In the genomic region with DNA sequence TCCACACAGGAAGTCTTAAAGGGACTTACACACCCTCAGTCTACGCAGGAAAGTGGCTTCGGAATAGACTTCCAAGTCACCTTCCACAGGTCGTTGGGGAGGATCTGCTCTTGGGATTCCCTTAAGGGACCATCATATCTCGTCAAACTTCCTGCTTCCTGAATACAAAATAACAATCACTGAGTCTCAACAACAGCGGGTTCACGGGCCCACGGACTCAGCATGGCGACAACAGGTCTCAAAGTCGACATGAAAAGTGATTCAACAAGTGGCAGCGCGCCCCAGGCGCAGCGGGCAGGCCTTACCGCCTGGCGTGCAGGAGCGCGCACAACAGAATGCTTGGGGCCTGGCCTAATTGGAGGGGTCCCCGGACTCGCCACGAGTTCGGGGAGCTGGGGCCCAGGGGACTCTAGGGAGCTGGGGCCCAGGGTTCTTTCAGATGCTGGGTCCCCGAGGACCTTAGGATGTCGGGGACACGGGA, we compare ENCODE assay signal across 7 mouse cellular contexts. TPM values are rescaled to one million over a fixed set of nuclear protein-coding genes. Genes with fewer than 3 reads are reported as not detected.
DNase-seq lines count a peak whose midpoint lies in the region; ATAC-seq and TF ChIP-seq lines count a peak whose summit lies in the region.

No protein-coding gene starts in this region.

- H3K36me3 ChIP-seq in E14TG2a.4 (ENCODE audit: insufficient read depth, low read length) = peaks cover 26% of the 10 kb centered on the region
- no peaks in the 10 kb centered on the region; the same call in 1 of the 2 replicates for H3K36me3 ChIP-seq in embryonic facial prominence, embryonic 13.5 days
- H3K36me3 ChIP-seq in heart, embryonic 12.5 days = no peaks in the 10 kb centered on the region
- no peaks in the 10 kb centered on the region for H3K36me3 ChIP-seq in kidney, postnatal 0 days (ENCODE audit: insufficient read depth, low read length)
- no peaks in the 10 kb centered on the region for H3K36me3 ChIP-seq in lung, embryonic 15.5 days

- no peak for TF ChIP-seq CTCF in E14TG2a.4 (conservative IDR thresholded peaks at IDR 0.05; ENCODE audit: low read length)
- TF ChIP-seq CTCF in kidney, postnatal 0 days (IDR thresholded peaks at IDR 0.05; ENCODE audit: low read depth) = no peak

- WGBS in embryonic facial prominence, embryonic 13.5 days = under 1% methylated on average over 24 of the region's 24 CpGs
- under 1% methylated on average over 24 of the region's 24 CpGs for WGBS in heart, embryonic 12.5 days
- WGBS in kidney, postnatal 0 days = 0% methylated on average over 24 of the region's 24 CpGs
- under 1% methylated on average over 24 of the region's 24 CpGs for WGBS in lung, embryonic 15.5 days

- H3K4me3 ChIP-seq in E14TG2a.4 (replicated peaks; ENCODE audit: low read length) = peak overlapping the region; percentile 95
- peak overlapping the region; percentile 66 for H3K4me3 ChIP-seq in embryonic facial prominence, embryonic 13.5 days
- peak overlapping the region; percentile 64 for H3K4me3 ChIP-seq in heart, embryonic 12.5 days
- peak overlapping the region; percentile 86 for H3K4me3 ChIP-seq in kidney, postnatal 0 days (replicated peaks; ENCODE audit: low read depth, low read length)
- peak overlapping the region; percentile 92 for H3K4me3 ChIP-seq in lung, embryonic 15.5 days

- no peak for ATAC-seq in embryonic facial prominence, embryonic 13.5 days (ENCODE audit: insufficient number of reproducible peaks, insufficient read depth, low FRiP score, low TSS enrichment, low read depth)
- no peak for ATAC-seq in heart, embryonic 12.5 days (ENCODE audit: insufficient number of reproducible peaks, low FRiP score)
- ATAC-seq in kidney, postnatal 0 days (replicated peaks; ENCODE audit: low FRiP score, low read depth) = no peak; the same call in 1 of the 2 replicates
- ATAC-seq in lung, embryonic 15.5 days (ENCODE audit: borderline replicate concordance, extremely low read depth, low FRiP score, low TSS enrichment) = peak; percentile 31; the same call in 1 of the 2 replicates

- DNase-seq in T-cell, adult 2 months (ENCODE audit: low spot score) = peak; percentile 73
- DNase-seq in kidney, postnatal 0 days (ENCODE audit: low spot score) = peak; percentile 49
- DNase-seq in ovary, postnatal 14 days (ENCODE audit: low spot score) = peak; percentile 36

- H3K9me3 ChIP-seq in E14TG2a.4 (ENCODE audit: low read length) = no peaks in the 10 kb centered on the region
- H3K9me3 ChIP-seq in embryonic facial prominence, embryonic 13.5 days = no peaks in the 10 kb centered on the region
- H3K9me3 ChIP-seq in heart, embryonic 12.5 days (replicated peaks) = no peaks in the 10 kb centered on the region
- no peaks in the 10 kb centered on the region for H3K9me3 ChIP-seq in kidney, postnatal 0 days (replicated peaks; ENCODE audit: low read length)
- H3K9me3 ChIP-seq in lung, embryonic 15.5 days = no peaks in the 10 kb centered on the region

- no peaks in the 10 kb centered on the region; the same call in 1 of the 2 replicates for H3K27me3 ChIP-seq in E14TG2a.4 (ENCODE audit: insufficient read depth, low read length)
- no peaks in the 10 kb centered on the region for H3K27me3 ChIP-seq in embryonic facial prominence, embryonic 13.5 days
- no peaks in the 10 kb centered on the region for H3K27me3 ChIP-seq in heart, embryonic 12.5 days (replicated peaks)
- no peaks in the 10 kb centered on the region for H3K27me3 ChIP-seq in kidney, postnatal 0 days (ENCODE audit: insufficient read depth, low read length)
- H3K27me3 ChIP-seq in lung, embryonic 15.5 days = no peaks in the 10 kb centered on the region

- H3K4me2 ChIP-seq in embryonic facial prominence, embryonic 13.5 days = peak overlapping the region; percentile 81
- H3K4me2 ChIP-seq in heart, embryonic 12.5 days = peak overlapping the region; percentile 78
- peak overlapping the region; percentile 68 for H3K4me2 ChIP-seq in kidney, postnatal 0 days (ENCODE audit: low read length)
- peak overlapping the region; percentile 86 for H3K4me2 ChIP-seq in lung, embryonic 15.5 days

- H3K27ac ChIP-seq in embryonic facial prominence, embryonic 13.5 days = peak overlapping the region; percentile 94
- H3K27ac ChIP-seq in heart, embryonic 12.5 days (ENCODE audit: poor library complexity, severe bottlenecking) = peak overlapping the region; percentile 94
- peak overlapping the region; percentile 93 for H3K27ac ChIP-seq in kidney, postnatal 0 days
- H3K27ac ChIP-seq in lung, embryonic 15.5 days = peak overlapping the region; percentile 93

- H3K9ac ChIP-seq in embryonic facial prominence, embryonic 13.5 days = peak overlapping the region; percentile 88
- peak overlapping the region; percentile 76 for H3K9ac ChIP-seq in heart, embryonic 12.5 days
- peak overlapping the region; percentile 83 for H3K9ac ChIP-seq in kidney, postnatal 0 days (ENCODE audit: low read depth, low read length)
- H3K9ac ChIP-seq in lung, embryonic 15.5 days = peak overlapping the region; percentile 86

- peaks cover 33% of the 10 kb centered on the region for H3K4me1 ChIP-seq in E14TG2a.4 (replicated peaks; ENCODE audit: low read depth, low read length)
- H3K4me1 ChIP-seq in embryonic facial prominence, embryonic 13.5 days = peaks cover 18% of the 10 kb centered on the region
- H3K4me1 ChIP-seq in heart, embryonic 12.5 days (replicated peaks) = peaks cover 25% of the 10 kb centered on the region
- peaks cover 7% of the 10 kb centered on the region; the same call in 1 of the 2 replicates for H3K4me1 ChIP-seq in kidney, postnatal 0 days (replicated peaks; ENCODE audit: insufficient read depth, low read length)
- peaks cover 15% of the 10 kb centered on the region for H3K4me1 ChIP-seq in lung, embryonic 15.5 days

RNA-seq across cellular contexts. Expression of gene Fam53a, which starts 0.6 kb away (rescaled TPM):
- polyA plus RNA-seq in embryonic facial prominence, embryonic 13.5 days (2015; fragmentation: Nextera tagmentation; extraction: Ambion mirVana) = 63.3 and 67.7 TPM in 2 replicates
- 52.9 and 53.5 TPM in 2 replicates for polyA plus RNA-seq in heart, embryonic 12.5 days (2016; fragmentation: Nextera tagmentation; extraction: Ambion mirVana)
- polyA plus RNA-seq in kidney, postnatal 0 days (2015; fragmentation: Nextera tagmentation; extraction: Ambion mirVana) = 55.7 and 58.1 TPM in 2 replicates
- polyA plus RNA-seq in lung, embryonic 15.5 days (2015; fragmentation: Nextera tagmentation; extraction: Ambion mirVana) = 55.2 and 56.9 TPM in 2 replicates

RNA-seq across cellular contexts. Expression of gene Gm9903, which starts 0.9 kb away (rescaled TPM):
- 0.38 and 0.44 TPM in 2 replicates for polyA plus RNA-seq in embryonic facial prominence, embryonic 13.5 days (2015; fragmentation: Nextera tagmentation; extraction: Ambion mirVana)
- 0.73 and 1.0 TPM in 2 replicates for polyA plus RNA-seq in heart, embryonic 12.5 days (2016; fragmentation: Nextera tagmentation; extraction: Ambion mirVana)
- 0.64 and 0.68 TPM in 2 replicates for polyA plus RNA-seq in kidney, postnatal 0 days (2015; fragmentation: Nextera tagmentation; extraction: Ambion mirVana)
- polyA plus RNA-seq in lung, embryonic 15.5 days (2015; fragmentation: Nextera tagmentation; extraction: Ambion mirVana) = 0.33 and 0.37 TPM in 2 replicates

RNA-seq across cellular contexts. Expression of gene Slbp, which starts 23.5 kb away (rescaled TPM):
- 246 and 251 TPM in 2 replicates for polyA plus RNA-seq in embryonic facial prominence, embryonic 13.5 days (2015; fragmentation: Nextera tagmentation; extraction: Ambion mirVana)
- 135 and 140 TPM in 2 replicates for polyA plus RNA-seq in heart, embryonic 12.5 days (2016; fragmentation: Nextera tagmentation; extraction: Ambion mirVana)
- 146 and 172 TPM in 2 replicates for polyA plus RNA-seq in kidney, postnatal 0 days (2015; fragmentation: Nextera tagmentation; extraction: Ambion mirVana)
- polyA plus RNA-seq in lung, embryonic 15.5 days (2015; fragmentation: Nextera tagmentation; extraction: Ambion mirVana) = 274 and 284 TPM in 2 replicates

RNA-seq across cellular contexts. Expression of gene Tacc3, which starts 29.1 kb away (rescaled TPM):
- 207 and 208 TPM in 2 replicates for polyA plus RNA-seq in embryonic facial prominence, embryonic 13.5 days (2015; fragmentation: Nextera tagmentation; extraction: Ambion mirVana)
- 152 and 163 TPM in 2 replicates for polyA plus RNA-seq in heart, embryonic 12.5 days (2016; fragmentation: Nextera tagmentation; extraction: Ambion mirVana)
- 74.3 and 84.9 TPM in 2 replicates for polyA plus RNA-seq in kidney, postnatal 0 days (2015; fragmentation: Nextera tagmentation; extraction: Ambion mirVana)
- polyA plus RNA-seq in lung, embryonic 15.5 days (2015; fragmentation: Nextera tagmentation; extraction: Ambion mirVana) = 217 and 227 TPM in 2 replicates

RNA-seq across cellular contexts. Expression of gene Tmem129, which starts 29.4 kb away (rescaled TPM):
- 39.9 and 40.0 TPM in 2 replicates for polyA plus RNA-seq in embryonic facial prominence, embryonic 13.5 days (2015; fragmentation: Nextera tagmentation; extraction: Ambion mirVana)
- polyA plus RNA-seq in heart, embryonic 12.5 days (2016; fragmentation: Nextera tagmentation; extraction: Ambion mirVana) = 34.3 and 34.9 TPM in 2 replicates
- polyA plus RNA-seq in kidney, postnatal 0 days (2015; fragmentation: Nextera tagmentation; extraction: Ambion mirVana) = 26.4 and 29.5 TPM in 2 replicates
- polyA plus RNA-seq in lung, embryonic 15.5 days (2015; fragmentation: Nextera tagmentation; extraction: Ambion mirVana) = 37.3 and 39.7 TPM in 2 replicates
